Mouse (Mus musculus) cerebellum, adult 9-11 months (tissue): ENCODE measurements around the gene Spc24.

Source experiments
- DNase-seq: peaks from one replicate; pipeline ENCODE4 v3.0.0; 2022

Gene Spc24

GRCm38 (mm10) chr9:21747238-21747774 is 12.8 kb downstream of the Spc24 start:
- DNase-seq: peak; percentile 63

GRCm38 (mm10) chr9:21741514-21741913 is 18.6 kb downstream of the Spc24 start:
- DNase-seq: no peak

- no peak for DNase-seq
Observed at GRCm38 (mm10) chr9:21740427-21740826, 19.7 kb downstream of the Spc24 start.

GRCm38 (mm10) chr9:21738776-21739175 is 21.3 kb downstream of the Spc24 start:
- DNase-seq: peak; percentile 25

DNA sequence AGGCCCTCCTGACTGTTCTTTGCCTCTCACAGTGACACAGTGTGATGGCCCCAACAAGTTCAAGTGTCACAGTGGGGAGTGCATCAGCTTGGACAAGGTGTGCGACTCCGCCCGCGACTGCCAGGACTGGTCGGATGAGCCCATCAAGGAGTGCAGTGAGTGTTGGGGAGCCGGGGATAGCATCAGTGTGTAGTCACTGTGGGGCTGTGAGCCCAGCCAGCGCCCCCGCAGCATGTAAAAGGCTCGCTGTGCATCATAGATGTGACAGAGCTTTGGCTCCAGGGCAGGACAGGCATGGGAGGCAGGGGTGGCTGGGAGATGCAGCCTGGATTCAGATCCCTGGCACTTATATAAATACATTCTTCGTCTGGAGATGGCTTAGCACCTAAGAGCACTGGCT is 22.9 kb downstream of the Spc24 start:
- DNase-seq: peak; percentile 26

GRCm38 (mm10) chr9:21736580-21736979 is 23.5 kb downstream of the Spc24 start:
- DNase-seq: no peak

- no peak for DNase-seq
Observed at GRCm38 (mm10) chr9:21735126-21735525, 25.0 kb downstream of the Spc24 start.

- no peak for DNase-seq
Observed at GRCm38 (mm10) chr9:21733989-21734388, 26.1 kb downstream of the Spc24 start.

GRCm38 (mm10) chr9:21733446-21733845 is 26.7 kb downstream of the Spc24 start:
- DNase-seq: peak; percentile 28

DNA sequence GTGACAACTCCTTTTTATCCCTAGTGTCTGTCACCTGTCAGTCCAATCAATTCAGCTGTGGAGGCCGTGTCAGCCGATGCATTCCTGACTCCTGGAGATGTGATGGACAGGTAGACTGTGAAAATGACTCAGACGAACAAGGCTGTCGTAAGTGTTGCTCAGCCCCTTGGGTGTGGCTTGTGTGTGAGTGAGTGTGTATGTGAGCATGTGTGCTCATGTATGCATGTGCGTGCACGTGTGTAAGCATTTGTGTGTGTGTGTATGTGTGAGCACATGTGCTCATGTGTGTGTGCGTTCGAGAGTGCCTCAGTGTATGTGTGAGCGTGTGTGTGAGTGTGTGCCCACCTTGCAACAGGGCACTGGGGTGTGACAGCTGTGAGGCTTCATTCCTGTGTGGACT is 27.8 kb downstream of the Spc24 start:
- DNase-seq: no peak

DNA sequence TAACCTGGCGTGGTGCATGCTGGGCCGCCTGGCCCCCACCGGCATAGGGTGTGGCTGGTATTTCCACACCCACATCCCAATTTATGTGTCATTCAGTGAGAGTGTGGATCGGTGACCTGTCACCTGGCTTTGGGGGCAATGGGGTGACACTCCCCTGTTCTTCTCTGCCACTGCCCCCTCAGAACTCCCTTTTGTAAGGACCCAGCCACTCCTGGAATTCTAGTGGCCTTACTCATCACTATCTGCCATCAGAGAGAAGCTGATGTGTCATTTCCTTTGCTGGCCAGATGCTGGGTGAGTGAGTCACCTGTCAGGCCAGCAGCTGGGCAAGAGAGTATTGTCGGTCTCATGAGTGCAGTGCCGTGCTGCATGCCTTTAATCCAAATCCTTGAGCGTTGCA is 30.8 kb downstream of the Spc24 start:
- DNase-seq: no peak

GRCm38 (mm10) chr9:21728261-21728832 is 31.8 kb downstream of the Spc24 start:
- DNase-seq: no peak

GRCm38 (mm10) chr9:21726218-21726975 is 33.7 kb downstream of the Spc24 start:
- DNase-seq: no peak

GRCm38 (mm10) chr9:21725224-21726121 is 34.6 kb downstream of the Spc24 start:
- no peak for DNase-seq

GRCm38 (mm10) chr9:21724147-21724536 is 36.0 kb downstream of the Spc24 start:
- peak; percentile 94 for DNase-seq

GRCm38 (mm10) chr9:21723377-21724146 is 36.5 kb downstream of the Spc24 start, which contains the start of gene Ldlr:
Gene Ldlr, plus strand, starts transcription at chr9:21723483.
- DNase-seq: peak; percentile 86

DNA sequence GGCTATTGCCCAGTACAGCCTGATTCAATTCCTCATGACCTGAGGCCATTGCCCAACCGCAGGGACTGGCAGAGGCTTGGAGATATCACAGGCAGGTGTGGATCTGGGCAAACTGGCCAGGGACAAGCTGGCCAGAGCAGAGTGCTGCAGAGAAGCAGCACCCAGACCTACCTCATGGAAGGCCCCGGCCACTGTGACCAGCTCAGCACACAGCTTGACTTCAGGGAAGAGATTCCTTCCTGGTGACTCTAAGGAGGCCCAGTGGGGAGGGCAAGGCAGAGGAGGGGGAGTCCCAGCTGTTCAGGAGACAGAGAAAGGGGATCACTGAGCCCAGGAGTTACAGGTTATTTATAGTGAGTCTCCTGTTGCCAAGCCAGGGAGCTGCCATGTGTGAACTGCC is 39.1 kb downstream of the Spc24 start:
- no peak for DNase-seq

- no peak for DNase-seq
Observed at GRCm38 (mm10) chr9:21717015-21717414, 43.1 kb downstream of the Spc24 start.

- DNase-seq: no peak
Observed at GRCm38 (mm10) chr9:21715298-21715697, 44.8 kb downstream of the Spc24 start.

GRCm38 (mm10) chr9:21709340-21709739 is 50.8 kb downstream of the Spc24 start:
- DNase-seq: no peak

- DNase-seq: no peak
Observed at GRCm38 (mm10) chr9:21706586-21707265, 53.4 kb downstream of the Spc24 start.

DNA sequence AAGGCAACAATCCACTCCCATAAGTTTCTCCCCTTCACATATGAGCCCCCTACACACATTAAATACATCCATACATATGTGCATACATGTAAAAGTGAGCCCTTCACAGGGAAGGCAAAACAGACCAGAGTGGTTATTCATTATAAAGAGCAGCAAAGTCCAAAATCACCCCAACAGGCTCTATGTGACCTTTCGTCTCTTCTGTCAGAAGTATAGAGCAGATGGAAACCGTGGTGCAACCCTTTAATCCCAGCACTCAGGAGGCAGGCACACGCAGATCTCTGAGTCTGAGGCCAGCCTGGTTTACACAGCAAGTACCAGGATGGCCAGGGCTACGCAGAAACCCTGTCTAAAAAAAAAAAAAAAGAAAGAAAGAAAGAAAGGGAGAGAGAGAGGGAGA is 54.0 kb downstream of the Spc24 start:
- DNase-seq: no peak
